ENCODE assay signal across 28 mouse cellular contexts in the genomic region with DNA sequence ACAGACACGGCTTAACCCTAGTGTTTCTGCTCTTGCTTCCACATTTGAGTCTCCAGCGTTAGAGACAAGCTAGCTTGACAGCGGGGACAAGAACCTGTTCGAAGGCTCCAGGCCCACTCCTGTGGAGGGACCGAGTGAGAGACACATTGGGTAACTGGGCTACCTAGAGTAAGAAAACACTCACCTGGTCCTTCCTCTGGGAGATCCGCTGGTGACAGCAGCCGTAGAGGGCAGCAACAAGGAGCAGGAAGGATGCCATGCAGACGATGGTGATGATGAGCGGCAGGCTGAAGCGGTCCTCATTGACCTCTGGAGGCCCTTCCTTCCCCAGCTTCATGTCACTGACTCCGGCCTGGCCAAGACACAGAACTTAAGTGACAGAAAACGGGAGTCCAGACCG.
"Had no signal": no experiment of that assay in that cellular context is flagged by ENCODE, and none has a peak within 500 bp of the region (broad histone marks: within the 10 kb centered on the region; RNA-seq: fewer than 3 reads in every experiment).

No protein-coding gene starts in this region.

- H3K4me3 ChIP-seq: heart, embryonic 10.5 days; heart, embryonic 12.5 days; heart, embryonic 13.5 days; heart, embryonic 15.5 days; hindbrain, embryonic 10.5 days; hindbrain, embryonic 12.5 days; hindbrain, embryonic 13.5 days; hindbrain, embryonic 15.5 days; intestine, embryonic 15.5 days; kidney, embryonic 15.5 days had no signal

- H3K27ac ChIP-seq: heart, embryonic 10.5 days; heart, embryonic 13.5 days; heart, embryonic 15.5 days; hindbrain, embryonic 10.5 days; hindbrain, embryonic 12.5 days; hindbrain, embryonic 13.5 days; hindbrain, embryonic 14.5 days; hindbrain, postnatal 0 days; intestine, embryonic 15.5 days; kidney, embryonic 15.5 days; kidney, postnatal 0 days had no signal

- DNase-seq: heart, postnatal 14 days; heart, postnatal 36 days; heart, postnatal 4 days; kidney, adult 11 months; kidney, adult 18-20 months; kidney, adult 2 months; kidney, adult 8-10 months; kidney, adult 9 months; kidney, postnatal 10 days; kidney, postnatal 14 days; kidney, postnatal 25 days; kidney, postnatal 36 days; kidney, postnatal 4 days; layer of hippocampus, adult 9-11 months; layer of hippocampus, postnatal 36 days had no signal
